Mouse (Mus musculus) liver, embryonic 14.5 days (tissue): ENCODE data around the gene Cacna1c.

ENCODE experiments used
- CTCF ChIP-seq: IDR thresholded peaks from 2 replicates; pipeline ENCODE4 v1.5.1; 2016; ENCODE audit warnings: antibody characterized with exemption, low read depth, control low read depth
- EP300 ChIP-seq: IDR thresholded peaks from 2 replicates; pipeline ENCODE4 v1.6.1; 2016; ENCODE audit warnings: antibody characterized with exemption, low read depth

DNA sequence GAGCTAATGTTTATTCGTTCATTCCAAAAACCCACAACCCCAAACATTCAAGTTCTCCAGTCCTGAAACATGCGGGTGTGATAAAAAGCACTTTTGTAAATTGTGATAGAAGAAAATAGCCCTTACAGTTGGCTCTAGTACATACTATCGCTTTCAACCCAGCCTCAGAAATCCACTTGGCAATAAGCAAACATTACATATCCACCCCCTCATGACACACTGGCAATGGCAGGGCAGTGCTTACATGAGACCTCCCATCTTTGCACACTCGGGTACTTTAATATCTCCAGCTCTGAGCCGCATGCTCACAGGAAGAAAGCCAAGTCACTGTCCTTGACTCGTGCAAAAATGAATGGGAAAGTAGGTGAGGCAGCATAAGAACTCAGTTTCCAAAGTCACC, 232.4 kb downstream of the Cacna1c start:
- no peak for TF ChIP-seq CTCF
- TF ChIP-seq EP300: no peak
